Comparison of ENCODE assay signal across 10 mouse cellular contexts in the genomic region with DNA sequence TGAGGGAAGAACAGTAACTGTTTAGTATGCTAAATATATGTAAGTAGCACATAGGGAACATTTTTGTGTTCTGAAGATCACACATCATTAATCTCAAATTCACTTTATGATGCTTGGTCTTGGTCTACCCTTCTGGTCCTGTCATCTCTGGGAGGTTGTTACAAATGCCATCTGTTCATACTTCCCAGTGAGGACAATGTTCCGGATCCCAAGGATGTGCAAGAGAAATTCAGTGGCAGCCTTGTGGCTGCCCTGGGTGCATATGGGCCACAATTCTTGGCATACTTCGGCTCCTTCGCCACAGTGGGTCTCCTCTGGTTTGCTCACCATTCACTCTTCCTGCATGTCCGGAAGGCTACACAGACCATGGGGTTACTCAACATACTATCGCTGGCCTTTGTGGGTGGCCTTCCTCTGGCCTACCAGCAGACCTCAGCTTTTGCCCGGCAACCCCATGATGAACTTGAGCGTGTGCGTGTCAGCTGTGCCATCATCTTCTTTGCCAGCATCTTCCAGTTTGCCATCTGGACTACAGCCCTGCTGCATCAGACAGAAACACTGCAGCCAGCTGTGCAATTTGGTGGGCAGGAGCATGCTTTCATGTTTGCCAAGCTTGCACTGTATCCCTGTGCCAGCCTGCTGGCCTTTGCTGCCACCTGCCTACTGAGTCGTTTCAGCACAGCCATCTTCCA. TPM values are rescaled to one million over a fixed set of nuclear protein-coding genes. Genes with fewer than 3 reads are reported as not detected.
DNase-seq lines count a peak whose midpoint lies in the region; ATAC-seq and TF ChIP-seq lines count a peak whose summit lies in the region.
"Had no signal": no experiment of that assay in that cellular context is flagged by ENCODE, and none has a peak within 500 bp of the region (broad histone marks: within the 10 kb centered on the region; RNA-seq: fewer than 3 reads in every experiment).

No protein-coding gene starts in this region.

- 93% methylated on average over 9 of the region's 9 CpGs for WGBS in forebrain, embryonic 14.5 days
- 85% methylated on average over 9 of the region's 9 CpGs for WGBS in forebrain, embryonic 15.5 days
- WGBS in intestine, postnatal 0 days: 92% methylated on average over 9 of the region's 9 CpGs
- 89% methylated on average over 9 of the region's 9 CpGs for WGBS in intestine, embryonic 15.5 days
- WGBS in midbrain, postnatal 0 days: 92% methylated on average over 9 of the region's 9 CpGs
- 94% methylated on average over 9 of the region's 9 CpGs for WGBS in midbrain, embryonic 14.5 days
- 90% methylated on average over 9 of the region's 9 CpGs for WGBS in neural tube, embryonic 15.5 days

- H3K36me3 ChIP-seq in forebrain, embryonic 14.5 days (ENCODE audit: control insufficient read depth, insufficient read depth, low read length): peaks cover 60% of the 10 kb centered on the region
- peaks cover 55% of the 10 kb centered on the region for H3K36me3 ChIP-seq in forebrain, embryonic 15.5 days
- peaks cover 66% of the 10 kb centered on the region for H3K36me3 ChIP-seq in intestine, postnatal 0 days (ENCODE audit: control insufficient read depth, insufficient read depth)
- H3K36me3 ChIP-seq in intestine, embryonic 15.5 days: peaks cover 29% of the 10 kb centered on the region
- H3K36me3 ChIP-seq in midbrain, postnatal 0 days (ENCODE audit: insufficient read depth, low read length): peaks cover 46% of the 10 kb centered on the region
- peaks cover 76% of the 10 kb centered on the region for H3K36me3 ChIP-seq in midbrain, embryonic 14.5 days (ENCODE audit: control insufficient read depth, insufficient read depth, low read length)
- peaks cover 64% of the 10 kb centered on the region for H3K36me3 ChIP-seq in neural tube, embryonic 15.5 days

- H3K27ac ChIP-seq in forebrain, embryonic 14.5 days (ENCODE audit: low read depth, low read length): no peak overlapping the region
- H3K27ac ChIP-seq in forebrain, embryonic 15.5 days (replicated peaks): no peak overlapping the region
- no peak overlapping the region for H3K27ac ChIP-seq in intestine, postnatal 0 days (ENCODE audit: low read depth, low read length)
- H3K27ac ChIP-seq in intestine, embryonic 15.5 days: no peak overlapping the region
- H3K27ac ChIP-seq in midbrain, postnatal 0 days (ENCODE audit: low read depth, low read length): 0 out of 2 replicates have a peak overlapping the region, but pooled peaks have one; percentile 26
- H3K27ac ChIP-seq in midbrain, embryonic 14.5 days (replicated peaks; ENCODE audit: low read depth, low read length): no peak overlapping the region
- no peak overlapping the region for H3K27ac ChIP-seq in neural tube, embryonic 15.5 days (replicated peaks)
- H3K27ac ChIP-seq: lung, embryonic 15.5 days had no signal

- H3K4me1 ChIP-seq in forebrain, embryonic 14.5 days (ENCODE audit: control insufficient read depth, insufficient read depth, low read length): no peaks in the 10 kb centered on the region
- H3K4me1 ChIP-seq in forebrain, embryonic 15.5 days: no peaks in the 10 kb centered on the region
- H3K4me1 ChIP-seq in intestine, postnatal 0 days (replicated peaks; ENCODE audit: control insufficient read depth, insufficient read depth, low read length): no peaks in the 10 kb centered on the region
- H3K4me1 ChIP-seq in intestine, embryonic 15.5 days (replicated peaks): no peaks in the 10 kb centered on the region
- no peaks in the 10 kb centered on the region for H3K4me1 ChIP-seq in midbrain, postnatal 0 days (ENCODE audit: insufficient read depth, low read length)
- no peaks in the 10 kb centered on the region for H3K4me1 ChIP-seq in midbrain, embryonic 14.5 days (ENCODE audit: control insufficient read depth, insufficient read depth, low read length)
- no peaks in the 10 kb centered on the region for H3K4me1 ChIP-seq in neural tube, embryonic 15.5 days
- H3K4me1 ChIP-seq: lung, embryonic 15.5 days had no signal

- ATAC-seq in forebrain, embryonic 14.5 days: peak; percentile 29; the same call in 1 of the 2 replicates
- no peak; the same call in 1 of the 2 replicates for ATAC-seq in forebrain, embryonic 15.5 days (replicated peaks)
- ATAC-seq in intestine, postnatal 0 days: no peak
- ATAC-seq in intestine, embryonic 15.5 days: no peak
- ATAC-seq in midbrain, postnatal 0 days (ENCODE audit: low FRiP score): peak; percentile 42; the same call in 1 of the 2 replicates
- no peak for ATAC-seq in midbrain, embryonic 14.5 days (ENCODE audit: low FRiP score, low TSS enrichment)
- ATAC-seq in neural tube, embryonic 15.5 days (ENCODE audit: low FRiP score): peak; percentile 25; the same call in 1 of the 2 replicates

- no peaks in the 10 kb centered on the region for H3K9me3 ChIP-seq in forebrain, embryonic 14.5 days (replicated peaks; ENCODE audit: control insufficient read depth, low read length)
- H3K9me3 ChIP-seq in forebrain, embryonic 15.5 days: no peaks in the 10 kb centered on the region
- H3K9me3 ChIP-seq in intestine, postnatal 0 days (ENCODE audit: control insufficient read depth): no peaks in the 10 kb centered on the region
- no peaks in the 10 kb centered on the region for H3K9me3 ChIP-seq in intestine, embryonic 15.5 days
- no peaks in the 10 kb centered on the region for H3K9me3 ChIP-seq in midbrain, postnatal 0 days (ENCODE audit: low read length)
- no peaks in the 10 kb centered on the region for H3K9me3 ChIP-seq in midbrain, embryonic 14.5 days (ENCODE audit: control insufficient read depth, low read length)
- H3K9me3 ChIP-seq in neural tube, embryonic 15.5 days (replicated peaks): no peaks in the 10 kb centered on the region
- H3K9me3 ChIP-seq: lung, embryonic 15.5 days had no signal

- H3K4me3 ChIP-seq in forebrain, embryonic 14.5 days (ENCODE audit: low read depth, low read length): no peak overlapping the region
- H3K4me3 ChIP-seq in forebrain, embryonic 15.5 days: no peak overlapping the region
- no peak overlapping the region for H3K4me3 ChIP-seq in intestine, postnatal 0 days (ENCODE audit: low read depth, low read length)
- H3K4me3 ChIP-seq in intestine, embryonic 15.5 days (replicated peaks): no peak overlapping the region
- H3K4me3 ChIP-seq in midbrain, postnatal 0 days (ENCODE audit: low read depth, low read length): no peak overlapping the region
- H3K4me3 ChIP-seq in midbrain, embryonic 14.5 days (replicated peaks; ENCODE audit: low read depth, low read length): no peak overlapping the region
- no peak overlapping the region for H3K4me3 ChIP-seq in neural tube, embryonic 15.5 days (replicated peaks)
- H3K4me3 ChIP-seq: lung, embryonic 15.5 days had no signal

- TF ChIP-seq CTCF in intestine, postnatal 0 days (IDR thresholded peaks at IDR 0.05; ENCODE audit: low read depth): peak; percentile 42
- peak; percentile 38 for TF ChIP-seq CTCF in midbrain, postnatal 0 days (IDR thresholded peaks at IDR 0.05)

- no peak for DNase-seq in forebrain, embryonic 14.5 days (ENCODE audit: low spot score)
- peak; percentile 77 for DNase-seq in midbrain, postnatal 0 days (ENCODE audit: low spot score)
- DNase-seq in midbrain, embryonic 14.5 days: no peak
- no peak for DNase-seq in urinary bladder, adult 2 months (ENCODE audit: low spot score)

- no peak overlapping the region for H3K9ac ChIP-seq in forebrain, embryonic 14.5 days (ENCODE audit: low read length)
- H3K9ac ChIP-seq in forebrain, embryonic 15.5 days (replicated peaks): no peak overlapping the region
- no peak overlapping the region for H3K9ac ChIP-seq in intestine, postnatal 0 days (ENCODE audit: low read depth, low read length)
- no peak overlapping the region for H3K9ac ChIP-seq in intestine, embryonic 15.5 days
- H3K9ac ChIP-seq in midbrain, postnatal 0 days (replicated peaks; ENCODE audit: low read length, poor library complexity, severe bottlenecking): no peak overlapping the region
- H3K9ac ChIP-seq in midbrain, embryonic 14.5 days (replicated peaks; ENCODE audit: low read length): no peak overlapping the region
- no peak overlapping the region for H3K9ac ChIP-seq in neural tube, embryonic 15.5 days (replicated peaks)
- H3K9ac ChIP-seq: lung, embryonic 15.5 days had no signal

- H3K27me3 ChIP-seq in forebrain, embryonic 14.5 days (replicated peaks; ENCODE audit: control insufficient read depth, insufficient read depth, low read length): no peaks in the 10 kb centered on the region
- no peaks in the 10 kb centered on the region for H3K27me3 ChIP-seq in forebrain, embryonic 15.5 days
- H3K27me3 ChIP-seq in intestine, postnatal 0 days (replicated peaks; ENCODE audit: control insufficient read depth, insufficient read depth, low read length): no peaks in the 10 kb centered on the region
- H3K27me3 ChIP-seq in intestine, embryonic 15.5 days (replicated peaks): no peaks in the 10 kb centered on the region
- no peaks in the 10 kb centered on the region for H3K27me3 ChIP-seq in midbrain, postnatal 0 days (ENCODE audit: insufficient read depth, low read length)
- no peaks in the 10 kb centered on the region for H3K27me3 ChIP-seq in midbrain, embryonic 14.5 days (ENCODE audit: control insufficient read depth, insufficient read depth, low read length)
- no peaks in the 10 kb centered on the region for H3K27me3 ChIP-seq in neural tube, embryonic 15.5 days (replicated peaks)
- H3K27me3 ChIP-seq: lung, embryonic 15.5 days had no signal

- H3K4me2 ChIP-seq in forebrain, embryonic 14.5 days (ENCODE audit: low read length): no peak overlapping the region
- no peak overlapping the region for H3K4me2 ChIP-seq in forebrain, embryonic 15.5 days (replicated peaks)
- no peak overlapping the region for H3K4me2 ChIP-seq in intestine, postnatal 0 days (replicated peaks; ENCODE audit: low read depth)
- H3K4me2 ChIP-seq in intestine, embryonic 15.5 days (replicated peaks): no peak overlapping the region
- H3K4me2 ChIP-seq in midbrain, postnatal 0 days (ENCODE audit: low read depth, low read length, poor library complexity, severe bottlenecking): no peak overlapping the region
- no peak overlapping the region for H3K4me2 ChIP-seq in midbrain, embryonic 14.5 days (ENCODE audit: low read length)
- no peak overlapping the region for H3K4me2 ChIP-seq in neural tube, embryonic 15.5 days
- H3K4me2 ChIP-seq: lung, embryonic 15.5 days had no signal

RNA-seq across cellular contexts. Expression of a gene that starts 14.3 kb away (rescaled TPM):
- 5.7 and 7.0 TPM in 2 replicates for polyA plus RNA-seq in forebrain, embryonic 14.5 days (2014; fragmentation: Nextera tagmentation; extraction: Ambion mirVana)
- polyA plus RNA-seq in forebrain, embryonic 15.5 days (2015; fragmentation: Nextera tagmentation; extraction: Ambion mirVana): 9.9 and 10.9 TPM in 2 replicates
- polyA plus RNA-seq in intestine, postnatal 0 days (2015; fragmentation: Nextera tagmentation; extraction: Ambion mirVana): 4.8 and 5.8 TPM in 2 replicates
- 12.0 and 12.8 TPM in 2 replicates for polyA plus RNA-seq in intestine, embryonic 15.5 days (2015; fragmentation: Nextera tagmentation; extraction: Ambion mirVana)
- 9.2 and 10.9 TPM in 2 replicates for total RNA-seq in midbrain, postnatal 0 days (2014; rRNA removed)
- 8.8 and 9.8 TPM in 2 replicates for polyA plus RNA-seq in midbrain, postnatal 0 days (2015; fragmentation: Nextera tagmentation; extraction: Ambion mirVana)
- 11.9 and 12.7 TPM in 2 replicates for polyA plus RNA-seq in midbrain, embryonic 14.5 days (2014; fragmentation: Nextera tagmentation; extraction: Ambion mirVana)
- 11.4 and 11.7 TPM in 2 replicates for polyA plus RNA-seq in neural tube, embryonic 15.5 days (2015; fragmentation: Nextera tagmentation; extraction: Ambion mirVana)
- 24.1 and 27.1 TPM in 2 replicates for polyA plus RNA-seq in urinary bladder, adult 2 months (2012; rRNA removed)

RNA-seq across cellular contexts. Expression of a gene that starts 16.2 kb away (rescaled TPM):
- polyA plus RNA-seq in forebrain, embryonic 14.5 days (2014; fragmentation: Nextera tagmentation; extraction: Ambion mirVana): 29.4 and 32.3 TPM in 2 replicates
- 24.2 and 24.7 TPM in 2 replicates for polyA plus RNA-seq in forebrain, embryonic 15.5 days (2015; fragmentation: Nextera tagmentation; extraction: Ambion mirVana)
- 19.4 and 19.5 TPM in 2 replicates for polyA plus RNA-seq in intestine, postnatal 0 days (2015; fragmentation: Nextera tagmentation; extraction: Ambion mirVana)
- 23.4 and 27.1 TPM in 2 replicates for polyA plus RNA-seq in intestine, embryonic 15.5 days (2015; fragmentation: Nextera tagmentation; extraction: Ambion mirVana)
- 34.1 and 37.6 TPM in 2 replicates for total RNA-seq in midbrain, postnatal 0 days (2014; rRNA removed)
- polyA plus RNA-seq in midbrain, postnatal 0 days (2015; fragmentation: Nextera tagmentation; extraction: Ambion mirVana): 34.2 and 41.4 TPM in 2 replicates
- 25.7 and 29.9 TPM in 2 replicates for polyA plus RNA-seq in midbrain, embryonic 14.5 days (2014; fragmentation: Nextera tagmentation; extraction: Ambion mirVana)
- 24.0 and 28.9 TPM in 2 replicates for polyA plus RNA-seq in neural tube, embryonic 15.5 days (2015; fragmentation: Nextera tagmentation; extraction: Ambion mirVana)
- polyA plus RNA-seq in urinary bladder, adult 2 months (2012; rRNA removed): 36.8 and 37.3 TPM in 2 replicates

RNA-seq across cellular contexts. Expression of a gene that starts 16.2 kb away (rescaled TPM):
- 45.5 and 50.6 TPM in 2 replicates for polyA plus RNA-seq in forebrain, embryonic 14.5 days (2014; fragmentation: Nextera tagmentation; extraction: Ambion mirVana)
- 55.5 and 56.4 TPM in 2 replicates for polyA plus RNA-seq in forebrain, embryonic 15.5 days (2015; fragmentation: Nextera tagmentation; extraction: Ambion mirVana)
- polyA plus RNA-seq in intestine, postnatal 0 days (2015; fragmentation: Nextera tagmentation; extraction: Ambion mirVana): 61.2 and 65.7 TPM in 2 replicates
- polyA plus RNA-seq in intestine, embryonic 15.5 days (2015; fragmentation: Nextera tagmentation; extraction: Ambion mirVana): 63.4 and 70.1 TPM in 2 replicates
- 76.7 and 77.1 TPM in 2 replicates for total RNA-seq in midbrain, postnatal 0 days (2014; rRNA removed)
- polyA plus RNA-seq in midbrain, postnatal 0 days (2015; fragmentation: Nextera tagmentation; extraction: Ambion mirVana): 46.1 and 48.6 TPM in 2 replicates
- polyA plus RNA-seq in midbrain, embryonic 14.5 days (2014; fragmentation: Nextera tagmentation; extraction: Ambion mirVana): 42.4 and 50.9 TPM in 2 replicates
- polyA plus RNA-seq in neural tube, embryonic 15.5 days (2015; fragmentation: Nextera tagmentation; extraction: Ambion mirVana): 45.2 and 52.3 TPM in 2 replicates
- polyA plus RNA-seq in urinary bladder, adult 2 months (2012; rRNA removed): 61.6 and 66.0 TPM in 2 replicates

RNA-seq across cellular contexts. Expression of a gene that starts 23.7 kb away (rescaled TPM):
- 9.1 and 15.6 TPM in 2 replicates for polyA plus RNA-seq in forebrain, embryonic 14.5 days (2014; fragmentation: Nextera tagmentation; extraction: Ambion mirVana)
- polyA plus RNA-seq in forebrain, embryonic 15.5 days (2015; fragmentation: Nextera tagmentation; extraction: Ambion mirVana): 23.6 and 24.4 TPM in 2 replicates
- polyA plus RNA-seq in intestine, postnatal 0 days (2015; fragmentation: Nextera tagmentation; extraction: Ambion mirVana): 10.3 and 13.6 TPM in 2 replicates
- polyA plus RNA-seq in intestine, embryonic 15.5 days (2015; fragmentation: Nextera tagmentation; extraction: Ambion mirVana): 11.1 and 11.2 TPM in 2 replicates
- total RNA-seq in midbrain, postnatal 0 days (2014; rRNA removed): 45.4 and 51.8 TPM in 2 replicates
- polyA plus RNA-seq in midbrain, postnatal 0 days (2015; fragmentation: Nextera tagmentation; extraction: Ambion mirVana): 23.5 and 23.7 TPM in 2 replicates
- polyA plus RNA-seq in midbrain, embryonic 14.5 days (2014; fragmentation: Nextera tagmentation; extraction: Ambion mirVana): 24.4 and 32.5 TPM in 2 replicates
- polyA plus RNA-seq in neural tube, embryonic 15.5 days (2015; fragmentation: Nextera tagmentation; extraction: Ambion mirVana): 25.2 and 33.9 TPM in 2 replicates
- polyA plus RNA-seq in urinary bladder, adult 2 months (2012; rRNA removed): 20.2 and 21.5 TPM in 2 replicates

RNA-seq across cellular contexts. Expression of a gene that starts 29.6 kb away (rescaled TPM):
- polyA plus RNA-seq in forebrain, embryonic 14.5 days (2014; fragmentation: Nextera tagmentation; extraction: Ambion mirVana): 2.1 and 2.2 TPM in 2 replicates
- 1.8 and 1.9 TPM in 2 replicates for polyA plus RNA-seq in forebrain, embryonic 15.5 days (2015; fragmentation: Nextera tagmentation; extraction: Ambion mirVana)
- 1.9 and 2.1 TPM in 2 replicates for polyA plus RNA-seq in intestine, postnatal 0 days (2015; fragmentation: Nextera tagmentation; extraction: Ambion mirVana)
- polyA plus RNA-seq in intestine, embryonic 15.5 days (2015; fragmentation: Nextera tagmentation; extraction: Ambion mirVana): 3.6 and 4.9 TPM in 2 replicates
- 9.3 and 10.1 TPM in 2 replicates for total RNA-seq in midbrain, postnatal 0 days (2014; rRNA removed)
- 4.2 and 5.3 TPM in 2 replicates for polyA plus RNA-seq in midbrain, postnatal 0 days (2015; fragmentation: Nextera tagmentation; extraction: Ambion mirVana)
- polyA plus RNA-seq in midbrain, embryonic 14.5 days (2014; fragmentation: Nextera tagmentation; extraction: Ambion mirVana): 2.9 and 3.6 TPM in 2 replicates
- polyA plus RNA-seq in neural tube, embryonic 15.5 days (2015; fragmentation: Nextera tagmentation; extraction: Ambion mirVana): 2.6 TPM in 2 replicates
- 0.04 and 0.07 TPM in 2 replicates for polyA plus RNA-seq in urinary bladder, adult 2 months (2012; rRNA removed)
- total RNA-seq: monocyte, adult 5-6 weeks had no signal

Comparison
In these comparisons a context has a peak if more than half of its experiments do, and no peak if none do; other contexts are left out.
1. ATAC-seq: peak in forebrain, embryonic 14.5 days (single experiment), midbrain, postnatal 0 days (single experiment) and neural tube, embryonic 15.5 days (single experiment); none in forebrain, embryonic 15.5 days (single experiment), intestine, postnatal 0 days (single experiment), intestine, embryonic 15.5 days (single experiment) and midbrain, embryonic 14.5 days (single experiment).